Mouse (Mus musculus) hindbrain, embryonic 13.5 days (tissue): Measurements from ENCODE around the gene Gid4. TPM values are rescaled to one million over a fixed set of nuclear protein-coding genes. Genes with fewer than 3 reads are reported as not detected.
"Not testable (repeated sequence)": the region's sequence is repeated elsewhere in the genome, so short reads cannot be mapped to it uniquely, and the experiment has no call there.

Experiments used
- ATAC-seq: fragments of 200-750 bp; cut with Nextera tagmentation; 2 replicates; pipeline ENCODE4 v1.8.0; 2017; ENCODE audit warnings: moderate TSS enrichment; ENCODE audit not compliant: low FRiP score
- H3K27ac ChIP-seq: fragments of 300-500 bp; sonication (generic); 2 replicates; pipeline ENCODE4 v1.5.1; 2015; ENCODE audit warnings: inconsistent platforms, mild to moderate bottlenecking, moderate library complexity
- H3K27me3 ChIP-seq: fragments of 300-500 bp; sonication (generic); 2 replicates; pipeline ENCODE4 v1.6.1; 2015; ENCODE audit warnings: mild to moderate bottlenecking, inconsistent platforms
- H3K36me3 ChIP-seq: fragments of 300-500 bp; sonication (generic); 2 replicates; pipeline ENCODE4 v1.6.1; 2015; ENCODE audit warnings: mild to moderate bottlenecking, inconsistent platforms
- H3K4me1 ChIP-seq: fragments of 300-500 bp; sonication (generic); replicated peaks from 2 replicates; pipeline ENCODE4 v1.6.1; 2015; ENCODE audit warnings: inconsistent platforms
- H3K4me2 ChIP-seq: fragments of 300-500 bp; sonication (generic); 2 replicates; pipeline ENCODE4 v1.6.1; 2015; ENCODE audit warnings: inconsistent platforms, mild to moderate bottlenecking, moderate library complexity
- H3K4me3 ChIP-seq: fragments of 300-500 bp; sonication (generic); 2 replicates; pipeline ENCODE4 v1.5.1; 2015; ENCODE audit warnings: mild to moderate bottlenecking, inconsistent platforms
- H3K9ac ChIP-seq: fragments of 300-500 bp; sonication (generic); 2 replicates; pipeline ENCODE4 v1.6.1; 2015; ENCODE audit warnings: mild to moderate bottlenecking, inconsistent platforms
- H3K9me3 ChIP-seq: fragments of 300-500 bp; sonication (generic); 2 replicates; pipeline ENCODE4 v1.6.1; 2016; ENCODE audit warnings: inconsistent platforms
- WGBS: fragments of 180-500 bp; shearing (Covaris S2); methylation state at CpG from one replicate; pipeline ENCODE4 v1.1.7; 2015; 5-methylcytosine and 5-hydroxymethylcytosine counted together
- polyA plus RNA-seq: library from polyadenylated mRNA; unstranded; fragments of >200 nt; fragmentation: Nextera tagmentation; extraction: Ambion mirVana; gene quantifications from 2 replicates; pipeline ENCODE4 v1.2.1, GENCODE M21; 2015

Gene Gid4
- polyA plus RNA-seq, 1 experiment from 2014 or later, result 21.7 TPM

GRCm38 (mm10) chr11:60436618-60437017 is 19.7 kb downstream of the Gid4 start:
- Histone ChIP-seq H3K27ac (no peak overlapping the region), H3K36me3 (peaks cover 76% of the 10 kb centered on the region), H3K9ac (no peak overlapping the region), H3K27me3 (no peaks in the 10 kb centered on the region), H3K4me3 (no peak overlapping the region), H3K9me3 (no peaks in the 10 kb centered on the region), H3K4me2 (no peak overlapping the region), H3K4me1 (no peaks in the 10 kb centered on the region)
- ATAC-seq, result no peak
- 95% methylated on average over 3 of the region's 3 CpGs for WGBS

- H3K27me3 ChIP-seq, H3K4me3 ChIP-seq, H3K9me3 ChIP-seq, H3K27ac ChIP-seq, ATAC-seq, H3K4me2 ChIP-seq, H3K9ac ChIP-seq, H3K4me1 ChIP-seq: not testable (repeated sequence)
- peaks cover 79% of the 10 kb centered on the region for H3K36me3 ChIP-seq
- 22% methylated on average over 1 of the region's 1 CpGs for WGBS
Measured at GRCm38 (mm10) chr11:60439621-60440020, 22.7 kb downstream of the Gid4 start.

GRCm38 (mm10) chr11:60440176-60440575 is 23.2 kb downstream of the Gid4 start:
- Histone ChIP-seq H3K36me3 (peaks cover 74% of the 10 kb centered on the region), H3K27ac (no peak overlapping the region), H3K4me1 (no peaks in the 10 kb centered on the region), H3K4me2 (no peak overlapping the region), H3K4me3 (no peak overlapping the region), H3K9me3 (no peaks in the 10 kb centered on the region), H3K9ac (no peak overlapping the region), H3K27me3 (no peaks in the 10 kb centered on the region)
- ATAC-seq, result no peak
- 43% methylated on average over 7 of the region's 7 CpGs for WGBS

- H3K36me3 ChIP-seq, result peaks cover 54% of the 10 kb centered on the region
Measured at GRCm38 (mm10) chr11:60442896-60443295, 26.0 kb downstream of the Gid4 start.

GRCm38 (mm10) chr11:60444007-60444406 is 27.1 kb downstream of the Gid4 start:
- H3K36me3 ChIP-seq, result peaks cover 44% of the 10 kb centered on the region
- no peak overlapping the region for H3K27ac ChIP-seq
- H3K27me3 ChIP-seq, result no peaks in the 10 kb centered on the region
- 79% methylated on average over 4 of the region's 4 CpGs for WGBS
- H3K4me3 ChIP-seq, result no peak overlapping the region
- H3K4me2 ChIP-seq, result no peak overlapping the region
- no peak for ATAC-seq
- H3K4me1 ChIP-seq, result no peaks in the 10 kb centered on the region
- no peak overlapping the region for H3K9ac ChIP-seq
- H3K9me3 ChIP-seq, result no peaks in the 10 kb centered on the region

More at GRCm38 (mm10) chr11:60442896-60443295, 26.0 kb downstream of the Gid4 start:
- 90% methylated on average over 6 of the region's 6 CpGs for WGBS
- ATAC-seq, result no peak
- H3K27ac ChIP-seq, result no peak overlapping the region
- H3K4me3 ChIP-seq, result no peak overlapping the region
- no peaks in the 10 kb centered on the region for H3K9me3 ChIP-seq
- no peaks in the 10 kb centered on the region for H3K4me1 ChIP-seq
- no peak overlapping the region for H3K9ac ChIP-seq
- no peaks in the 10 kb centered on the region for H3K27me3 ChIP-seq
- no peak overlapping the region for H3K4me2 ChIP-seq

GRCm38 (mm10) chr11:60454080-60454744 is 37.3 kb downstream of the Gid4 start, which contains the start of gene Drg2:
TSS of gene Drg2 (plus strand) at chr11:60454591.
- Histone ChIP-seq H3K27me3 (no peaks in the 10 kb centered on the region), H3K9me3 (no peaks in the 10 kb centered on the region), H3K36me3 (peaks cover 31% of the 10 kb centered on the region), H3K4me2 (peak within 1 kb of the TSS; percentile 80), H3K4me3 (peak within 1 kb of the TSS; percentile 76), H3K27ac (peak within 1 kb of the TSS; percentile 82), H3K4me1 (peaks cover 25% of the 10 kb centered on the region), H3K9ac (peak within 1 kb of the TSS; percentile 92)
- 5% methylated on average over 27 of the region's 27 CpGs for WGBS
- peak; percentile 93 for ATAC-seq

GRCm38 (mm10) chr11:60454745-60455087 is 37.8 kb downstream of the Gid4 start:
- Histone ChIP-seq H3K9ac (peak overlapping the region; percentile 92), H3K36me3 (peaks cover 36% of the 10 kb centered on the region), H3K4me2 (peak overlapping the region; percentile 80), H3K4me1 (peaks cover 25% of the 10 kb centered on the region), H3K27me3 (no peaks in the 10 kb centered on the region), H3K9me3 (no peaks in the 10 kb centered on the region), H3K27ac (peak overlapping the region; percentile 82), H3K4me3 (peak overlapping the region; percentile 76)
- under 1% methylated on average over 17 of the region's 17 CpGs for WGBS
- ATAC-seq, result peak; percentile 64; the same call in 1 of the 2 replicates

- 89% methylated on average over 1 of the region's 1 CpGs for WGBS
- no peak overlapping the region for H3K4me3 ChIP-seq
Measured at GRCm38 (mm10) chr11:60457973-60458372, 41.0 kb downstream of the Gid4 start.

GRCm38 (mm10) chr11:60465943-60466380 is 49.0 kb downstream of the Gid4 start:
- Histone ChIP-seq H3K36me3 (peaks cover 97% of the 10 kb centered on the region), H3K9me3 (no peaks in the 10 kb centered on the region), H3K9ac (no peak overlapping the region), H3K4me3 (no peak overlapping the region), H3K4me1 (no peaks in the 10 kb centered on the region), H3K4me2 (no peak overlapping the region), H3K27me3 (no peaks in the 10 kb centered on the region), H3K27ac (no peak overlapping the region)
- WGBS, result 93% methylated on average over 2 of the region's 2 CpGs
- ATAC-seq, result no peak

More at GRCm38 (mm10) chr11:60457973-60458372, 41.0 kb downstream of the Gid4 start:
- peaks cover 25% of the 10 kb centered on the region for H3K4me1 ChIP-seq
- H3K36me3 ChIP-seq, result peaks cover 68% of the 10 kb centered on the region
- no peak overlapping the region for H3K27ac ChIP-seq
- no peaks in the 10 kb centered on the region for H3K27me3 ChIP-seq
- no peak overlapping the region for H3K9ac ChIP-seq
- ATAC-seq, result no peak
- no peaks in the 10 kb centered on the region for H3K9me3 ChIP-seq
- no peak overlapping the region for H3K4me2 ChIP-seq

- ATAC-seq, result no peak
- no peaks in the 10 kb centered on the region for H3K27me3 ChIP-seq
- no peak within 1 kb of the TSS for H3K4me2 ChIP-seq
- H3K9me3 ChIP-seq, result no peaks in the 10 kb centered on the region
- H3K4me1 ChIP-seq, result no peaks in the 10 kb centered on the region
- WGBS, result 87% methylated on average over 3 of the region's 3 CpGs
- no peak within 1 kb of the TSS for H3K4me3 ChIP-seq
- no peak within 1 kb of the TSS for H3K9ac ChIP-seq
- H3K27ac ChIP-seq, result no peak within 1 kb of the TSS
- peaks cover 66% of the 10 kb centered on the region for H3K36me3 ChIP-seq
Measured at GRCm38 (mm10) chr11:60469039-60469438, 52.1 kb downstream of the Gid4 start, which contains the start of gene Myo15. TSS of gene Myo15 (plus strand) at chr11:60469339.

- Histone ChIP-seq H3K4me1 (no peaks in the 10 kb centered on the region), H3K4me3 (no peak overlapping the region), H3K27me3 (no peaks in the 10 kb centered on the region), H3K27ac (no peak overlapping the region), H3K9ac (no peak overlapping the region), H3K36me3 (peaks cover 49% of the 10 kb centered on the region), H3K4me2 (no peak overlapping the region), H3K9me3 (no peaks in the 10 kb centered on the region)
- ATAC-seq, result no peak
- WGBS, result 88% methylated on average over 9 of the region's 9 CpGs
Measured at GRCm38 (mm10) chr11:60470743-60471142, 53.8 kb downstream of the Gid4 start.

- 87% methylated on average over 5 of the region's 5 CpGs for WGBS
- no peaks in the 10 kb centered on the region for H3K4me1 ChIP-seq
Measured at GRCm38 (mm10) chr11:60474534-60474933, 57.6 kb downstream of the Gid4 start.

More at GRCm38 (mm10) chr11:60474534-60474933, 57.6 kb downstream of the Gid4 start:
- Histone ChIP-seq H3K4me2 (no peak overlapping the region), H3K9me3 (no peaks in the 10 kb centered on the region), H3K4me3 (no peak overlapping the region), H3K36me3 (peaks cover 13% of the 10 kb centered on the region), H3K27me3 (no peaks in the 10 kb centered on the region), H3K27ac (no peak overlapping the region), H3K9ac (no peak overlapping the region)
- ATAC-seq, result no peak
